Mouse (Mus musculus) erythroblast, embryonic 14.5 days (primary cell): Measurements from ENCODE around the gene Mrpl48.

Experiments
- GATA1 ChIP-seq: IDR thresholded peaks from 2 replicates; pipeline ENCODE4 v1.6.1; 2012; ENCODE audit warnings: low read length, inconsistent platforms, mixed read lengths
- TAL1 ChIP-seq: IDR thresholded peaks from 3 replicates; pipeline ENCODE4 v1.6.1; 2012; ENCODE audit warnings: low read length, inconsistent platforms, mixed read lengths

DNA sequence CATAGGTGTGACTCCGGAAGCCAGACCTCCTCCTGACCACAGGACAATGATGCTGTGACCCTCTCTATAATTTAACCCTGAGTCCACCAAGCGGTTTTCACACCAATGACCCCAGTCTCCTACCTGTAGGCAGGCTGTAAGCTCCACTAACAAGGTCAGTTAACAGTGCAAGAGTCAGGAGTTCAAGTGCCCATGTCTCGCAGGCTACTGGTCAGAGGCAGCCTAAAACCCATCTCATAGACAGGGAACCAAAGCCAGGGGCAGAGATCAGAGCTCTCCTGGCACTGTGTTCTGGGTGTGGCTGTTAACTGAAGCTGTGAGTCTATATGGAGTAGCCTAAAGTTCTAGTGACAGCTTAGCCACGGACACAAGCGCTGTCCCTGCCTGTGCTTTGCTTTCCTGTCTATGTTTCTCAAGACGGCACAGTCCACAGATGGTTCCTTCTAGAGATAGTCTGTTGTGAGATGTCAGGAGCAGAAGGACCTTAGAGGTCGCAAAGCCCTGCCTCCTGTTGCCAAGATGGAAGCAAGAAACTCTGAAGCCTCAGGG lies 105.7 kb downstream of the Mrpl48 start:
- no peak for TF ChIP-seq TAL1
- no peak for TF ChIP-seq GATA1
